Mouse (Mus musculus): ENCODE measurements around the gene Olig3. TPM values are rescaled to one million over a fixed set of nuclear protein-coding genes. Genes with fewer than 3 reads are reported as not detected.

Olig3 gene
- total RNA-seq, 4 experiments from 2014 or later = not detected

Other genes with a start within 250 kb of the Olig3 start
- gene Ifngr1, start 235.4 kb downstream of the Olig3 start, total RNA-seq (2022) = 10 to 100 TPM; 20.3 to 25.8 (median 23.9) TPM

Measured in left cerebral cortex, adult 8-10 months (tissue).